Mouse (Mus musculus): ENCODE results near the gene Rora.

- no peak for TF ChIP-seq CTCF (IDR thresholded peaks at IDR 0.05; ENCODE audit: borderline replicate concordance, extremely low read depth, insufficient read depth, insufficient read length)
- TF ChIP-seq POLR2A (IDR thresholded peaks at IDR 0.05; ENCODE audit: borderline replicate concordance, extremely low read depth, insufficient read depth, insufficient read length, poor library complexity, severe bottlenecking), result no peak
Observed at GRCm38 (mm10) chr9:69137398-69137797, 483.8 kb downstream of the Rora start.

Measured in brain, embryonic 14.5 days (tissue).